Mouse (Mus musculus) myocyte (in vitro differentiated cells): Measurements from ENCODE around the gene Kalrn.

Experiments
- CEBPB ChIP-seq: IDR thresholded peaks from 2 replicates; pipeline ENCODE4 v1.6.1; 2011; ENCODE audit warnings: mild to moderate bottlenecking, moderate library complexity; ENCODE audit not compliant: poor library complexity, insufficient read depth, severe bottlenecking
- E2F4 ChIP-seq: IDR thresholded peaks from one replicate; pipeline ENCODE4 v1.6.1; 2011; ENCODE audit warnings: mild to moderate bottlenecking, control low read depth, moderate library complexity; ENCODE audit not compliant: insufficient read depth
- MAX ChIP-seq: IDR thresholded peaks from one replicate; pipeline ENCODE4 v1.6.1; 2011; ENCODE audit warnings: low read depth, mild to moderate bottlenecking, control low read depth
- MYOG ChIP-seq, 3 experiments: IDR thresholded peaks; one replicate each; pipeline ENCODE4 v1.6.1; 2011; ENCODE audit warnings: control low read depth in 2 of 3, low read depth in 2 of 3, mild to moderate bottlenecking in 2 of 3; ENCODE audit not compliant: insufficient read length in 2 of 3, control insufficient read depth in 1 of 3, insufficient read depth in 1 of 3
- POLR2A ChIP-seq: IDR thresholded peaks from one replicate; pipeline ENCODE4 v1.6.1; 2011; ENCODE audit warnings: low read depth, mild to moderate bottlenecking, control low read depth, moderate library complexity; ENCODE audit not compliant: insufficient read length
- REST ChIP-seq: IDR thresholded peaks from one replicate; pipeline ENCODE4 v1.6.1; 2011; ENCODE audit warnings: mild to moderate bottlenecking, control low read depth, moderate library complexity; ENCODE audit not compliant: insufficient read depth, insufficient read length
- SRF ChIP-seq: IDR thresholded peaks from one replicate; pipeline ENCODE4 v1.6.1; 2011; ENCODE audit warnings: low read depth; ENCODE audit not compliant: control insufficient read depth, insufficient read length
- TCF12 ChIP-seq: IDR thresholded peaks from one replicate; pipeline ENCODE4 v1.6.1; 2011; ENCODE audit warnings: mild to moderate bottlenecking, control low read depth; ENCODE audit not compliant: poor library complexity, insufficient read depth, severe bottlenecking
- TCF3 ChIP-seq: IDR thresholded peaks from one replicate; pipeline ENCODE4 v1.6.1; 2011; ENCODE audit warnings: low read depth, control low read depth; ENCODE audit not compliant: insufficient read length
- USF1 ChIP-seq: IDR thresholded peaks from one replicate; pipeline ENCODE4 v1.6.1; 2011; ENCODE audit warnings: low read depth, mild to moderate bottlenecking, control low read depth, moderate library complexity

- no peak for TF ChIP-seq POLR2A
- no peak for TF ChIP-seq REST
- TF ChIP-seq USF1: no peak
- TF ChIP-seq CEBPB: no peak
- no peak for TF ChIP-seq MAX
- no peak for TF ChIP-seq TCF12
- TF ChIP-seq E2F4: no peak
- TF ChIP-seq TCF3: no peak
- no peak for TF ChIP-seq MYOG (IDR thresholded peaks at IDR 0.05; ENCODE audit: control insufficient read depth in 1 of 3, insufficient read depth in 1 of 3, insufficient read length in 2 of 3, low read depth in 2 of 3)
- TF ChIP-seq SRF: no peak
Measured at GRCm38 (mm10) chr16:34157386-34158135, 415.8 kb downstream of the Kalrn start.
